ENCODE assay signal across 8 mouse cellular contexts in the genomic region with DNA sequence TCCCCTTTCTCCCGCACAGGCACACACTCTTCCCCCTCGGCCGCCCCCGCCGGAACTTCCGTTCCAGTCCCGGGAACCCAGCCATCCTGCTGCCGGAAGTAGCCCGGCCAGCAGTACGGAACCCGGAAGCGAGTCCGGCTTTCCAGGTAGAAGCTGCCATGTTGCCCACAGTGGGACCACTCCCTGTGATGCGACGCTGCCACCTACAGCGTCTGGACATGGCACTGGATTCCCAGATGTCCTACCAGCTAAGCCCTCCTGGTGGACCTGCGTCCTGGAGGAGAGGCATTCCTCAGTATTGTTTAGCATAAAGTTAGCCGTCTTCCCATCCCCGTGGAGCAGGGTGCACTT. TPM values are rescaled to one million over a fixed set of nuclear protein-coding genes. Genes with fewer than 3 reads are reported as not detected.
A peak's percentile ranks its signal among the peaks of the same experiment; 100 is the strongest.
DNase-seq lines count a peak whose midpoint lies in the region; ATAC-seq and TF ChIP-seq lines count a peak whose summit lies in the region.

A gene (minus strand): TSS at position 71 of the 351 bp plus-strand sequence.

- H3ac ChIP-seq in C2C12 (ENCODE audit: control insufficient read depth, insufficient read length, low read depth) = peak within 1 kb of the TSS; percentile 96

- WGBS in heart, embryonic 12.5 days = 3% methylated on average over 19 of the region's 19 CpGs
- 1% methylated on average over 19 of the region's 19 CpGs for WGBS in kidney, postnatal 0 days
- 1% methylated on average over 19 of the region's 19 CpGs for WGBS in liver, embryonic 12.5 days (ENCODE audit: insufficient replicate concordance)
- 2% methylated on average over 19 of the region's 19 CpGs for WGBS in stomach, embryonic 15.5 days

- H3K9me3 ChIP-seq in erythroblast, embryonic 14.5 days (ENCODE audit: control insufficient read depth, low read length) = no peaks in the 10 kb centered on the region
- H3K9me3 ChIP-seq in heart, embryonic 12.5 days (replicated peaks) = no peaks in the 10 kb centered on the region
- H3K9me3 ChIP-seq in kidney, postnatal 0 days (replicated peaks; ENCODE audit: low read length) = no peaks in the 10 kb centered on the region
- no peaks in the 10 kb centered on the region for H3K9me3 ChIP-seq in liver, embryonic 12.5 days (replicated peaks)
- no peaks in the 10 kb centered on the region for H3K9me3 ChIP-seq in stomach, embryonic 15.5 days

- H3K4me1 ChIP-seq in erythroblast, embryonic 14.5 days (ENCODE audit: control insufficient read depth) = peaks cover 37% of the 10 kb centered on the region
- H3K4me1 ChIP-seq in heart, embryonic 12.5 days (replicated peaks) = peaks cover 22% of the 10 kb centered on the region
- peaks cover 16% of the 10 kb centered on the region for H3K4me1 ChIP-seq in kidney, postnatal 0 days (replicated peaks; ENCODE audit: insufficient read depth, low read length)
- peaks cover 32% of the 10 kb centered on the region for H3K4me1 ChIP-seq in liver, embryonic 12.5 days
- H3K4me1 ChIP-seq in stomach, embryonic 15.5 days = peaks cover 19% of the 10 kb centered on the region

- ATAC-seq in heart, embryonic 12.5 days (ENCODE audit: insufficient number of reproducible peaks, low FRiP score) = peak; percentile 82
- peak; percentile 65 for ATAC-seq in kidney, postnatal 0 days (replicated peaks; ENCODE audit: low FRiP score, low read depth)
- peak; percentile 80 for ATAC-seq in liver, embryonic 12.5 days
- peak; percentile 78 for ATAC-seq in stomach, embryonic 15.5 days (ENCODE audit: insufficient read depth, low FRiP score, low read depth)

- H3K27me3 ChIP-seq in C2C12 (ENCODE audit: control insufficient read depth, insufficient read depth, insufficient read length) = no peaks in the 10 kb centered on the region
- no peaks in the 10 kb centered on the region for H3K27me3 ChIP-seq in erythroblast, embryonic 14.5 days (ENCODE audit: control insufficient read depth)
- H3K27me3 ChIP-seq in heart, embryonic 12.5 days (replicated peaks) = no peaks in the 10 kb centered on the region
- no peaks in the 10 kb centered on the region for H3K27me3 ChIP-seq in kidney, postnatal 0 days (ENCODE audit: insufficient read depth, low read length)
- H3K27me3 ChIP-seq in liver, embryonic 12.5 days (replicated peaks) = no peaks in the 10 kb centered on the region
- no peaks in the 10 kb centered on the region for H3K27me3 ChIP-seq in stomach, embryonic 15.5 days (replicated peaks)

- peaks cover 23% of the 10 kb centered on the region for H3K79me2 ChIP-seq in C2C12 (ENCODE audit: control insufficient read depth, insufficient read depth)

- peaks cover 11% of the 10 kb centered on the region for H3K79me3 ChIP-seq in C2C12 (ENCODE audit: low read depth)

- H3K4me2 ChIP-seq in heart, embryonic 12.5 days = peak within 1 kb of the TSS; percentile 92
- peak within 1 kb of the TSS; percentile 92 for H3K4me2 ChIP-seq in kidney, postnatal 0 days (ENCODE audit: low read length)
- H3K4me2 ChIP-seq in liver, embryonic 12.5 days = peak within 1 kb of the TSS; percentile 92
- H3K4me2 ChIP-seq in stomach, embryonic 15.5 days = peak within 1 kb of the TSS; percentile 82

- H3K4me3 ChIP-seq in C2C12 (ENCODE audit: insufficient read depth, poor library complexity, severe bottlenecking) = peak within 1 kb of the TSS; percentile 80
- H3K4me3 ChIP-seq in erythroblast, embryonic 14.5 days (replicated peaks) = peak within 1 kb of the TSS; percentile 80
- peak within 1 kb of the TSS; percentile 89 for H3K4me3 ChIP-seq in heart, embryonic 12.5 days
- peak within 1 kb of the TSS; percentile 91 for H3K4me3 ChIP-seq in kidney, postnatal 0 days (replicated peaks; ENCODE audit: low read depth, low read length)
- peak within 1 kb of the TSS; percentile 88 for H3K4me3 ChIP-seq in liver, embryonic 12.5 days
- peak within 1 kb of the TSS; percentile 91 for H3K4me3 ChIP-seq in stomach, embryonic 15.5 days (replicated peaks)

- DNase-seq in brain, adult 2 months (ENCODE audit: low read depth, low spot score) = peak; percentile 97
- DNase-seq in kidney, postnatal 0 days (ENCODE audit: low spot score) = peak; percentile 91
- peak; percentile 57 to 62 for DNase-seq in natural killer cell, adult 2 months (ENCODE audit: low spot score in 2 of 2)

- no peak for TF ChIP-seq CTCF in C2C12 (IDR thresholded peaks at IDR 0.05; ENCODE audit: control insufficient read depth, insufficient read depth, insufficient read length)
- TF ChIP-seq CTCF in kidney, postnatal 0 days (IDR thresholded peaks at IDR 0.05; ENCODE audit: low read depth) = peak; percentile 8; the same call in 1 of the 2 replicates

- peak within 1 kb of the TSS; percentile 41; the same call in 1 of the 2 replicates for H3K27ac ChIP-seq in heart, embryonic 12.5 days (ENCODE audit: poor library complexity, severe bottlenecking)
- H3K27ac ChIP-seq in kidney, postnatal 0 days = peak within 1 kb of the TSS; percentile 71
- H3K27ac ChIP-seq in liver, embryonic 12.5 days = peak within 1 kb of the TSS; percentile 77
- H3K27ac ChIP-seq in stomach, embryonic 15.5 days = peak within 1 kb of the TSS; percentile 68

- peaks cover 66% of the 10 kb centered on the region for H3K36me3 ChIP-seq in C2C12 (ENCODE audit: control insufficient read depth, insufficient read depth)
- peaks cover 80% of the 10 kb centered on the region for H3K36me3 ChIP-seq in erythroblast, embryonic 14.5 days (ENCODE audit: control insufficient read depth)
- H3K36me3 ChIP-seq in heart, embryonic 12.5 days = peaks cover 59% of the 10 kb centered on the region
- H3K36me3 ChIP-seq in kidney, postnatal 0 days (ENCODE audit: insufficient read depth, low read length) = peaks cover 46% of the 10 kb centered on the region
- peaks cover 77% of the 10 kb centered on the region for H3K36me3 ChIP-seq in liver, embryonic 12.5 days
- H3K36me3 ChIP-seq in stomach, embryonic 15.5 days = peaks cover 44% of the 10 kb centered on the region

- peak within 1 kb of the TSS; percentile 93 for H3K9ac ChIP-seq in heart, embryonic 12.5 days
- H3K9ac ChIP-seq in kidney, postnatal 0 days (ENCODE audit: low read depth, low read length) = peak within 1 kb of the TSS; percentile 85
- peak within 1 kb of the TSS; percentile 91 for H3K9ac ChIP-seq in liver, embryonic 12.5 days
- H3K9ac ChIP-seq in stomach, embryonic 15.5 days = peak within 1 kb of the TSS; percentile 79

TF ChIP-seq in C2C12, 6 proteins besides CTCF, POLR2A, EP300 and RAD21:
- TF ChIP-seq FOSL1 (IDR thresholded peaks at IDR 0.05; ENCODE audit: insufficient read depth, low read length, poor library complexity, severe bottlenecking) (no peak), MAX (IDR thresholded peaks at IDR 0.05) (peak; percentile 27), USF1 (IDR thresholded peaks at IDR 0.05; ENCODE audit: low read depth) (no peak), MYOG (IDR thresholded peaks at IDR 0.05; ENCODE audit: control insufficient read depth, extremely low read depth, insufficient read length) (no peak)
TF ChIP-seq in C2C12: peak in this region for 1.

RNA-seq across cellular contexts. Expression of the gene that starts here (rescaled TPM):
- polyA plus RNA-seq in C2C12 (2012; fragmentation: generic; extraction: Trizol) = 70.1 TPM
- 13.4 and 14.0 TPM in 2 replicates for polyA plus RNA-seq in erythroblast, embryonic 14.5 days (2012)
- 73.0 and 77.4 TPM in 2 replicates for polyA plus RNA-seq in heart, embryonic 12.5 days (2016; fragmentation: Nextera tagmentation; extraction: Ambion mirVana)
- polyA plus RNA-seq in kidney, postnatal 0 days (2015; fragmentation: Nextera tagmentation; extraction: Ambion mirVana) = 117 and 123 TPM in 2 replicates
- 59.5 and 61.7 TPM in 2 replicates for polyA plus RNA-seq in liver, embryonic 12.5 days (2016; fragmentation: Nextera tagmentation; extraction: Ambion mirVana)
- 102 and 105 TPM in 2 replicates for polyA plus RNA-seq in stomach, embryonic 15.5 days (2015; fragmentation: Nextera tagmentation; extraction: Ambion mirVana)

Comparison
In these comparisons a context has a peak if more than half of its experiments do, and no peak if none do; other contexts are left out.
1. Peak in every context shown above with its lines: DNase-seq, ATAC-seq, H3K4me3 ChIP-seq and H3K27ac ChIP-seq.